Mouse (Mus musculus): ENCODE measurements around the gene Cacna2d3. TPM values are rescaled to one million over a fixed set of nuclear protein-coding genes. Genes with fewer than 3 reads are reported as not detected.

Gene Cacna2d3
- polyA plus RNA-seq, 1 experiment from 2014 or later = 0.16 TPM

- no peak overlapping the region for H3K27ac ChIP-seq
- 65% methylated on average over 8 of the region's 8 CpGs for WGBS (ENCODE audit: insufficient replicate concordance)
- no peak overlapping the region for H3K9ac ChIP-seq
- no peak overlapping the region for H3K4me2 ChIP-seq
- ATAC-seq (ENCODE audit: low read depth) = no peak
- no peaks in the 10 kb centered on the region for H3K4me1 ChIP-seq (replicated peaks)
- no peaks in the 10 kb centered on the region for H3K27me3 ChIP-seq
- H3K9me3 ChIP-seq (replicated peaks) = no peaks in the 10 kb centered on the region
- DNase-seq = no peak
- H3K36me3 ChIP-seq = no peaks in the 10 kb centered on the region
- no peak overlapping the region for H3K4me3 ChIP-seq (replicated peaks)
Observed at GRCm38 (mm10) chr14:29628213-29628612, 93.5 kb downstream of the Cacna2d3 start.

GRCm38 (mm10) chr14:29612436-29612835, 109.2 kb downstream of the Cacna2d3 start:
- Histone ChIP-seq H3K4me1 (replicated peaks) (no peaks in the 10 kb centered on the region), H3K36me3 (no peaks in the 10 kb centered on the region), H3K27me3 (no peaks in the 10 kb centered on the region), H3K9ac (no peak overlapping the region), H3K4me3 (replicated peaks) (no peak overlapping the region), H3K4me2 (no peak overlapping the region), H3K9me3 (replicated peaks) (no peaks in the 10 kb centered on the region), H3K27ac (no peak overlapping the region)
- WGBS (ENCODE audit: insufficient replicate concordance) = 68% methylated on average over 5 of the region's 5 CpGs
- no peak for ATAC-seq (ENCODE audit: low read depth)
- DNase-seq = no peak

- H3K27ac ChIP-seq = no peak overlapping the region
- no peak overlapping the region for H3K4me3 ChIP-seq (replicated peaks)
- H3K9ac ChIP-seq = no peak overlapping the region
- ATAC-seq (ENCODE audit: low read depth) (no peak), DNase-seq (no peak)
- H3K4me2 ChIP-seq = no peak overlapping the region
- 53% methylated on average over 6 of the region's 6 CpGs for WGBS (ENCODE audit: insufficient replicate concordance)
- no peaks in the 10 kb centered on the region for H3K4me1 ChIP-seq (replicated peaks)
- no peaks in the 10 kb centered on the region for H3K9me3 ChIP-seq (replicated peaks)
- no peaks in the 10 kb centered on the region for H3K27me3 ChIP-seq
- no peaks in the 10 kb centered on the region for H3K36me3 ChIP-seq
Observed at GRCm38 (mm10) chr14:29608761-29609160, 112.9 kb downstream of the Cacna2d3 start.

GRCm38 (mm10) chr14:29599428-29599827, 122.2 kb downstream of the Cacna2d3 start:
- WGBS (ENCODE audit: insufficient replicate concordance) = 70% methylated on average over 8 of the region's 8 CpGs

GRCm38 (mm10) chr14:29592896-29593295, 128.8 kb downstream of the Cacna2d3 start:
- 62% methylated on average over 4 of the region's 4 CpGs for WGBS (ENCODE audit: insufficient replicate concordance)
- H3K4me2 ChIP-seq = no peak overlapping the region
- H3K27me3 ChIP-seq = no peaks in the 10 kb centered on the region
- DNase-seq (no peak), ATAC-seq (ENCODE audit: low read depth) (no peak)
- H3K4me1 ChIP-seq (replicated peaks) = no peaks in the 10 kb centered on the region
- H3K36me3 ChIP-seq = no peaks in the 10 kb centered on the region
- H3K27ac ChIP-seq = no peak overlapping the region
- no peak overlapping the region for H3K9ac ChIP-seq
- H3K9me3 ChIP-seq (replicated peaks) = no peaks in the 10 kb centered on the region; the same call in 1 of the 2 replicates
- no peak overlapping the region for H3K4me3 ChIP-seq (replicated peaks)

More at GRCm38 (mm10) chr14:29599428-29599827, 122.2 kb downstream of the Cacna2d3 start:
- Histone ChIP-seq H3K4me2 (no peak overlapping the region), H3K27ac (no peak overlapping the region), H3K9me3 (replicated peaks) (no peaks in the 10 kb centered on the region), H3K36me3 (no peaks in the 10 kb centered on the region), H3K4me1 (replicated peaks) (no peaks in the 10 kb centered on the region), H3K4me3 (replicated peaks) (no peak overlapping the region), H3K27me3 (no peaks in the 10 kb centered on the region), H3K9ac (no peak overlapping the region)
- ATAC-seq (ENCODE audit: low read depth) (no peak), DNase-seq (no peak)

GRCm38 (mm10) chr14:29589628-29590027, 132.0 kb downstream of the Cacna2d3 start:
- Histone ChIP-seq H3K9ac (no peak overlapping the region), H3K4me2 (no peak overlapping the region), H3K27me3 (no peaks in the 10 kb centered on the region), H3K9me3 (replicated peaks) (no peaks in the 10 kb centered on the region; the same call in 1 of the 2 replicates), H3K27ac (no peak overlapping the region), H3K4me1 (replicated peaks) (no peaks in the 10 kb centered on the region), H3K4me3 (replicated peaks) (no peak overlapping the region), H3K36me3 (no peaks in the 10 kb centered on the region)
- 72% methylated on average over 9 of the region's 9 CpGs for WGBS (ENCODE audit: insufficient replicate concordance)
- ATAC-seq (ENCODE audit: low read depth) (no peak), DNase-seq (no peak)

GRCm38 (mm10) chr14:29581961-29582360, 139.7 kb downstream of the Cacna2d3 start:
- H3K36me3 ChIP-seq = no peaks in the 10 kb centered on the region
- H3K4me3 ChIP-seq (replicated peaks) = no peak overlapping the region
- H3K27ac ChIP-seq = no peak overlapping the region
- WGBS (ENCODE audit: insufficient replicate concordance) = 52% methylated on average over 2 of the region's 2 CpGs
- H3K27me3 ChIP-seq = no peaks in the 10 kb centered on the region
- ATAC-seq (ENCODE audit: low read depth) (no peak), DNase-seq (no peak)
- no peak overlapping the region for H3K9ac ChIP-seq
- H3K9me3 ChIP-seq (replicated peaks) = no peaks in the 10 kb centered on the region
- no peak overlapping the region for H3K4me2 ChIP-seq
- H3K4me1 ChIP-seq (replicated peaks) = no peaks in the 10 kb centered on the region

GRCm38 (mm10) chr14:29577786-29578185, 143.9 kb downstream of the Cacna2d3 start:
- Histone ChIP-seq H3K4me2 (no peak overlapping the region), H3K9ac (no peak overlapping the region), H3K4me1 (replicated peaks) (no peaks in the 10 kb centered on the region), H3K36me3 (no peaks in the 10 kb centered on the region), H3K27me3 (no peaks in the 10 kb centered on the region), H3K9me3 (replicated peaks) (no peaks in the 10 kb centered on the region), H3K27ac (no peak overlapping the region), H3K4me3 (replicated peaks) (no peak overlapping the region)
- ATAC-seq (ENCODE audit: low read depth) = no peak
- DNase-seq = no peak
- WGBS (ENCODE audit: insufficient replicate concordance) = 44% methylated on average over 1 of the region's 1 CpGs

GRCm38 (mm10) chr14:29575551-29575950, 146.1 kb downstream of the Cacna2d3 start:
- Histone ChIP-seq H3K27ac (no peak overlapping the region), H3K4me2 (no peak overlapping the region), H3K9ac (no peak overlapping the region), H3K9me3 (replicated peaks) (no peaks in the 10 kb centered on the region), H3K36me3 (no peaks in the 10 kb centered on the region), H3K4me1 (replicated peaks) (no peaks in the 10 kb centered on the region), H3K4me3 (replicated peaks) (no peak overlapping the region), H3K27me3 (no peaks in the 10 kb centered on the region)
- ATAC-seq (ENCODE audit: low read depth) (no peak), DNase-seq (no peak)
- WGBS (ENCODE audit: insufficient replicate concordance) = 41% methylated on average over 5 of the region's 5 CpGs

- no peaks in the 10 kb centered on the region for H3K4me1 ChIP-seq (replicated peaks)
- no peaks in the 10 kb centered on the region for H3K36me3 ChIP-seq
- H3K27me3 ChIP-seq = no peaks in the 10 kb centered on the region
- 57% methylated on average over 6 of the region's 6 CpGs for WGBS (ENCODE audit: insufficient replicate concordance)
- H3K9me3 ChIP-seq (replicated peaks) = no peaks in the 10 kb centered on the region
- no peak for ATAC-seq (ENCODE audit: low read depth)
- H3K9ac ChIP-seq = no peak overlapping the region
- no peak for DNase-seq
- H3K4me3 ChIP-seq (replicated peaks) = no peak overlapping the region
- H3K27ac ChIP-seq = no peak overlapping the region
- H3K4me2 ChIP-seq = no peak overlapping the region
Observed at GRCm38 (mm10) chr14:29562704-29563103, 159.0 kb downstream of the Cacna2d3 start.

GRCm38 (mm10) chr14:29561122-29561834, 160.4 kb downstream of the Cacna2d3 start:
- H3K4me3 ChIP-seq (replicated peaks) = no peak overlapping the region
- H3K4me1 ChIP-seq (replicated peaks) = no peaks in the 10 kb centered on the region
- DNase-seq (no peak), ATAC-seq (ENCODE audit: low read depth) (no peak)
- 63% methylated on average over 11 of the region's 11 CpGs for WGBS (ENCODE audit: insufficient replicate concordance)
- H3K9ac ChIP-seq = no peak overlapping the region
- H3K27ac ChIP-seq = no peak overlapping the region
- no peaks in the 10 kb centered on the region for H3K36me3 ChIP-seq
- H3K4me2 ChIP-seq = no peak overlapping the region
- H3K27me3 ChIP-seq = no peaks in the 10 kb centered on the region
- no peaks in the 10 kb centered on the region for H3K9me3 ChIP-seq (replicated peaks)

- Histone ChIP-seq H3K9ac (no peak overlapping the region), H3K9me3 (replicated peaks) (no peaks in the 10 kb centered on the region), H3K36me3 (no peaks in the 10 kb centered on the region), H3K4me2 (no peak overlapping the region), H3K4me1 (replicated peaks) (no peaks in the 10 kb centered on the region), H3K27ac (no peak overlapping the region), H3K4me3 (replicated peaks) (no peak overlapping the region), H3K27me3 (no peaks in the 10 kb centered on the region)
- WGBS (ENCODE audit: insufficient replicate concordance) = 80% methylated on average over 8 of the region's 8 CpGs
- DNase-seq (no peak), ATAC-seq (ENCODE audit: low read depth) (no peak)
Observed at GRCm38 (mm10) chr14:29558440-29558839, 163.2 kb downstream of the Cacna2d3 start.

Data from liver, embryonic 13.5 days (tissue).